Mouse (Mus musculus) R1 (cell line): ENCODE data around the gene Gtf2a2.
"Not testable (repeated sequence)": the region's sequence is repeated elsewhere in the genome, so short reads cannot be mapped to it uniquely, and the experiment has no call there.

Experiments used
- DNase-seq: peaks from one replicate; pipeline ENCODE4 v3.0.0-alpha.2; 2018; ENCODE audit warnings: low read depth, low spot score

The Gtf2a2 gene

DNA sequence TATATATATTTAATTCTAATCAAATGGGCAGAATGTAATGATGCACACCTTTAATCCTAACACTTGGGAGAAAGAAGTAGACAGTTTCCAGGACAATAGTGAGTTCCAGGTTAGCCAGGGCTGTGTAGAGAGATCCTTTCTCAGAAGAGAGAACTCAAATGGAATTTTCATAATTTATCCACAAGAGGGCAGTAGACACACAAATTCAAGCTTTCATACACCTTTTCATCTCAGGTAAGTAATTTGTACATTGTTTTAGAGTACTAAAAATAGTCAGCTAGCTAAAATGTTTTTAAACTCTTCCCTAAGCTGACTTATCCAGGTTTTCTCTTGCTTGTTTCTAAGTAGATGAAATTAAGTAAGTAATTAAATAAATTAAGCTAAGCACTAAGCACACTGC lies 6.5 kb downstream of the Gtf2a2 start:
- DNase-seq = peak; percentile 58

GRCm38 (mm10) chr9:70021610-70022009 lies 9.3 kb downstream of the Gtf2a2 start:
- no peak for DNase-seq

- DNase-seq = no peak
These were observed 9.7 kb downstream of the Gtf2a2 start for GRCm38 (mm10) chr9:70022083-70022482.

- DNase-seq = not testable (repeated sequence)
These were observed 11.3 kb downstream of the Gtf2a2 start for GRCm38 (mm10) chr9:70023615-70024014.

- DNase-seq = peak; percentile 49
These were observed 12.3 kb downstream of the Gtf2a2 start for GRCm38 (mm10) chr9:70024648-70025047.

GRCm38 (mm10) chr9:70025365-70026012 lies 13.1 kb downstream of the Gtf2a2 start:
- peak; percentile 39 for DNase-seq

GRCm38 (mm10) chr9:70032167-70032566 lies 19.8 kb downstream of the Gtf2a2 start:
- DNase-seq = no peak

- no peak for DNase-seq
These were observed 20.7 kb downstream of the Gtf2a2 start for GRCm38 (mm10) chr9:70033056-70033455.

DNA sequence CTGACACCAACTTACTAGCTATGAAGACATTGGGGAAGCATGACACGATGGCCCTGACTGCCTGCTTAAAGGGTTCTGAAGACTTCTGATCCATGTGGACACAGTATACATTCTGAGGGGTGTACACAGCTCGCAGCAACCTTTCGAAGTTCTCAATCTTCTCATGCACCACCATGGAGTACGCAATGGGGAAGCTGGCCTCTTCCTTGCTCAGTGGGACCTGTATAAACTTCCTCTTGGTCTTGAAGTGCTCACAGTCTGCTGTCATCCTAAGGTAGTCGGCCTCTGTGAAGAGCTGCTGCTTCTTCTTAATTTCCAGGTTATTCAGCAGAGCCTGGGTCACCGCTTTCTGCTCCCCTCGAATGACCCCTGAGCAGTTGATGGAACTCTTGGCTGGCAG lies 22.4 kb downstream of the Gtf2a2 start:
- DNase-seq = no peak

DNA sequence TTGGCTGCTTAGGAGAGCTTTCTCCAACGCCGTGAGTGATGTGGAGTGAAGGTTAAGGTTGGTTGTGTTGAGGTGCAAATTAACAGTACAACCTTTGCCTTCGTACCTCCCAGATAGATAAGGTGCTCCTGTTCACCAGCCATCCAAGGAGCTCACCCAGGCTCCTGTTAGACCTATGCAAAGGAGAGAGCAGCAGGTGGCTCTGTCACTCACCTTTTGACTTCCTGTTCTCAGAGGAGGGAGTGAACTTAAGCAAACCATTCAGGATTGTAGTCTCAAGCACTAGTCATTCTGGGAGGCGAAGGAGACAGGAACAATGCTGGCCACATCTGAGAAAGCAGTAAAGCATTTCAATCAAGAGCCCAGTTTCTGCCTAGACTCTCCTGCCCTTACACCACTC lies 24.3 kb downstream of the Gtf2a2 start:
- DNase-seq = peak; percentile 57

DNA sequence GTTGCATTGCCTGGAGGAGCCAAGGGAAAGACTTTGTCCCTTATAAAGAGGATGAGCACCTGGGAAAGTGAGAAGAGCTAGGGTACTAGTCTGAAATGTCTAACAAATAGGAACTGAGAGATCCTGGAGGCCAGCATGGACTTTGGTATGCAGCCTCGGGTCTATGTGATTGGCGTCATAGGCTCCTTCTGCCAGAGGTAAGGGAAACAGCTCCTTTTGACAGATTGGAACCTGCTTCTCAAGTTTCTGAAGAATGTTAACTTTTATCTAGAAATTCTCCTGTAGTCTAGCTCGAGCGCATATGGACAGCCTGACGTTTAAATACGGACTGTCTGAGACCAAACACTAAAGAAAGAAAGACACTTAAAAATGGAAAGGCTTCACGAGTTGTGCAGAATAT lies 25.6 kb downstream of the Gtf2a2 start, which contains the start of gene Gcnt3:
Gene Gcnt3, minus strand, starts transcription at position 101 of the 400 bp plus-strand sequence.
- no peak for DNase-seq

- DNase-seq = no peak
These were observed 27.4 kb downstream of the Gtf2a2 start for GRCm38 (mm10) chr9:70039597-70040385.

DNA sequence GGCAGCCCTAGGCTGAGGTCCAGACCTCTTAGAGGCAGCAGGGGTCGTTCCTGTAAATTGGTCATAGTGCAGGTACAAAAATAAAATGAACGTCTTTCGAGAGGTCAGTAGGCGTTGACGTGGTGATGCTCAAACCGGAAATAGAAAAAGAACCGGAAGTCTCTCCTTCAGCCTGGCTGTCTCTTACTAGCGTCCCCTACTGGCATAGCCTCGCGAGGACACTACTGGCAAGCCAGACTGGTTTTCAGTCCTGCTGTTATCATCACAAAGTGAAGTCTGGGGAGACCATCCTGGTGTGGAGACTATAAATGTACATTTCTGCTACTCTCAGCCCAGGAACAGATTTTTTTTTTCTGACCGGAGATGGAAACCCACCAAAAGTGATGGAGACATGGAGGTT lies 28.2 kb downstream of the Gtf2a2 start:
- peak; percentile 79 for DNase-seq

- peak; percentile 49 for DNase-seq
These were observed 29.8 kb downstream of the Gtf2a2 start for GRCm38 (mm10) chr9:70042137-70042536.

DNA sequence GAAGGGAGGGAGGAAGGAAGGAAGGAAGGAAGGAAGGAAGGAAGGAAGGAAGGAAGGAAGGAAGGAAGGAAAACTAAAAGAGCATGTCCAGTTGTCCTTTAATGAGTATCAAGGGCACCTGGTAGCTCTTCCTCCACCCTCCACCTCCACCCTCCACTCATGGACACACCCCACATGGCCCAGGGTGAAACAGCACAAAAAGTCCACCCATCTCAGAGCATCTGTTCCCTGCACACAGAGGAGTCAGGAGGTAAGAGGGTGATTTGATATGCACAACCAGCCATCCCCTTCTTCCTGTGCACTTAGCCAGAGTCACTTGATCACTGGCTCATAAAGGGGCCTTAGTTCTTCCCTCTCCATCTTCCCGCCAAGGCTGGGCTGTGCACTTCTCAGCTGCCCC lies 30.6 kb downstream of the Gtf2a2 start:
- DNase-seq = no peak

DNA sequence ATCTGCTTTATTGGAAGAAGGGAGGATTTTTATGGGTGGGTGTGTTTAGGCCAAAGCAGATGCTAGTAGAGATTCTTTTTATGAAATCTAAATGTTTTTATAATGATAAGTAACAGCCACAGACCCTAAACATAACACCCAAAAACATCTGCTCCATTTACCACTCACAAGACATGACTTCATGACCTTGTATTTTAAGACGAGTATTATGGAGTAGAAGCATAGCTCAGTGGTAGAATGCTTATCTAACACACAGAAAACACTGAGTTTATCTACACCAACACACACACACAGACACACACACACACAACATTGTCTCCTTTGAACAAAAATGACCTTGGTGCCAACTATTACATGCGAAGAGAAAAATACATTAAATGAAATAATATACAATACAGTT lies 32.5 kb downstream of the Gtf2a2 start:
- no peak for DNase-seq

DNA sequence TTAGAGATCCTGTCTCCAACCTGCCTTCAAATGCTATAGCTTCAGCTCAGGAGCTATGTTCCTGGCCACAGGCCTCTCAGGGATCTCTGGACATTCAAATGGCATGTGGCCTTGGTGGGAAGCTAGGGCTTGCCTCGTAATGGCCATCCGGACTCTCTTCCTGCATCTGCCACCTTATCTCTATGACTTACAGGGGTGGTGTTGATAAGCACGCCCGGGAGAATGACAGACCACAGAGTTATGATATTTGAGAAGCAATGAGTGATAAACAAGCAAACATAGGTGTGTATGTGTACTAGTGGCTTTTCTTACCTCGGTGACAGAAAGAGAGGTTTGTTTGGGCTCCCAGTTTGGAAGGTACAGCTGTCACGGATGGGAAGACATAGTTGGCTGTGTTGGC lies 33.9 kb downstream of the Gtf2a2 start:
- no peak for DNase-seq

GRCm38 (mm10) chr9:70047839-70048238 lies 35.5 kb downstream of the Gtf2a2 start:
- peak; percentile 97 for DNase-seq

DNA sequence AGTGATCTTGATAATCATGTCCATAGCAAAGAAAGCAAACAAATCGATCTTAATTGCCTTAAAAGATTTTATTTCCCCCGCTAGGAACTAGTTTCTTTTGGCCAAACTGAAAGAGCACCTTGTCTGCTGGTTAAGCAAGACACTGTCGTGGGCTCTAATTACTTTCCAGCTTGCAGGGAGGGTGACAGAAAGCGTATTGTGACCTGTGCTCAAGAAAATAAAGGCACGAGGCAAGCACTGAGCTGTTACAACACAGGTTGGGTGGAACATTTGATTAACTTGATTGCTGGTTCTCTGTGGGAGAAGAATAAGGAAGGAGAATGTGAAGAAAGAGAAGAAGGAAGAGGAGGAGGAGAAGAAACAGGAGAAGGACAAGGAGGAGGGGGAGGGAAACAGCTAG lies 35.9 kb downstream of the Gtf2a2 start:
- no peak for DNase-seq

GRCm38 (mm10) chr9:70048751-70049415 lies 36.5 kb downstream of the Gtf2a2 start:
- DNase-seq = peak; percentile 92

DNA sequence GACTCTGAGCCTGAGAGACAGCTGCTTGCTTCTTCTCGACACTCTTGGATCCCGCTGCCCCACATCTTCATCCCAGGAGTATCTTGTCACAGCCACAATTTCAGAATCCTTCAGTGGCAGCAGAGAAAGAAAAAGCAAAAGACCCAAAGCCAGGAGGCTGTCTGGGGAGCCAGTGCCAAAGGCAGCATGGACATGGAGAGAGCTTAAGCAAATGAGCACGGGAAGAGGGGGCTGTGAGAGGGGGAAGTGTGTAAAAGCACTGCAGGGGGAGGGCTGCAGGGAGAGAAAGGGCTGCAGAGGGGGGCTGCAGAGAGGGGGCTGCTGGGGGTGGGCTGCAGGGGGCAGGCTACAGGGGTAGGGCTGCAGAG lies 37.0 kb downstream of the Gtf2a2 start:
- DNase-seq = peak; percentile 71

- no peak for DNase-seq
These were observed 37.5 kb downstream of the Gtf2a2 start for GRCm38 (mm10) chr9:70049839-70050238.

DNA sequence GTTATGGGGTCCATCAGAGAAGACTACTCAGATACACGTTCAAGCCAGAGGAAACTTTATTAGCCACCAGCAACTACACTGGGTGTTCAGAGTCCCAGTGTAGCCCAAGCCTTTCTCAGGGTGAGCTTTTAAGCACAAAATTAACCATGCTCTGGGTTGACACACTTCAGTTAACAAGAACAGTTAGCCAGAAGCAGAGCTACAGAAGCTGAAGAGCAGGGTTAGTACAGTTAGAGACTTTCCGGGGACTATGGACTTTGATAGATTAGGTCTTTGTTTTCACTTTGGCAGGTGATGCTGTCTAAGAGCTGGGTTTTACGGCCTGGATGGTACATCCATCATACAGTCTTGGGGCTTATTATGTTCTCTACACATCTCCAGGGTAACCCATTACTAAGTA lies 40.4 kb downstream of the Gtf2a2 start:
- DNase-seq = no peak
